Mouse (Mus musculus): Measurements from ENCODE around the gene Syngr2.
A peak's percentile ranks its signal among the peaks of the same experiment; 100 is the strongest.
"Not testable (repeated sequence)": the region's sequence is repeated elsewhere in the genome, so short reads cannot be mapped to it uniquely, and the experiment has no call there.

Syngr2 gene

DNA sequence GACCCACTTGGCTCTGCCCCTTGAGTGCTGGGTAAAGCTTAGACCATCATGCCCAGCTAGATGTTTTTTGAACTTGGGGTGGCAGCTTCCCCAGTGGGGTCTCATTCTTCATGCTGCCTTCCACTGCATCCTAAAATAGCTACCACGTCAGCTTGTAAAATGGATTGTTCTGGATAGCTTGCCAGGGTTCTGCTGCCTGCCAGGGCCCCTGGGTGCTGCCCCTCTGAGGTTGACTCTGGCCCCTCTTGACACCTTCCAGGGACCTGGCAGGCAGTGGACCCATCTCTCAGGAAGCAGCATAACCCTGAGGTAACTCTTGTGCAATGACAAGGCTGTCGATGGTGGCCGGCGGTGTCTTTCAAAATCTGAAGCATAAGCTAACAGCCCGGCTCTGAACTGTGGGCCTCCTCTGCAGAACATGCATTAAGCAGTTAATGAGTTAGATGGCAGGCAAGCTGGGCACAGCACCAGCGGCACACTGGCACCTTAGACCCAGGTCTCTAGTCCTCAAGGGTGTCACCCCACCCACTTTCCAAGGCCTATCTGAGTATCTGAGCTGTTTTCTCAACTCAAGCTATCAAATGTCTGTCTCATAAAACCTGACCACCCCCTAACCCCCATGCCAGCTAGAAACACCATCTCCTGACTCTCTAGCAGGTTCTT, 5.4 kb downstream of the Syngr2 start:
- no peak for DNase-seq

DNA sequence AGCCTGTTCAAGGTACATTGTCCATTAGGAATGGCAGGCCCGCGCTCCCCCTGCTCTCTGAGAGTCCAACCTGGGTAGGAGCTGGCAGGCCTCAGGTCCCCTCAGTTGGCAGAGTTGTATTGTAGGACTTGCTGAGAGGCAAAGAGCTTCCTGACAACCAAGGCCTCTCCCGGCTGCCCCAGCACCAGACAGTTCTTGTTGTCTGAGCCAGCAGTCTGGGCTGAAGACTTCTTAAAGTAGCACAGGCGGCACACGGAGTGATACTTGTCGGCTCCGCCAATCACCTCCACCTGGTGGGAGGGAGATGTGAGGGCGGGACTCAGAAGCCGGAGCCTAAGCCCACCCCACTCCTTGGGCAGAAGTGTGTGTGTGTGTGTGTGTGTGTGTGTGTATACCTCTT, 6.4 kb downstream of the Syngr2 start:
- DNase-seq: not testable (repeated sequence)

- no peak for DNase-seq
Observed at GRCm38 (mm10) chr11:117816389-117816996, 7.0 kb downstream of the Syngr2 start.

DNA sequence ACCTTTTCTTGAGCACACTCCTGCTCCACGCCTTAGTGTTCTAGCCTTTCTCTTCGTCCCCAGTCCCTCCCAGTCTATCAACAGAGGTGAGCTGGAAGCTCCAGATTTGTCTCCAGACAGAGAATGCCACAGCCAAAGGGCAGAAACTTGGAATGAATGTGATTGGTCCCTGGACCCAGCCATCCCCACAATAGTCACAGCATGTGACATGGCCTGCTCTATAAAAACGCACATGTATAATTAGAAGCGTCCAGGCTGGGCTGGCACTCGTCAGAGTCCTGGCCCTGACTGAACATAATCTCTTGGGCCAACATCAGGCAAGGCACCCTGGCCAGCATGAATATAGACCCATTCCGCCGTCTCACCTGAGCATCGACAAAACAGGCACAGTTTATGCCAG, 9.6 kb downstream of the Syngr2 start:
- no peak for DNase-seq

GRCm38 (mm10) chr11:117820173-117820572, 10.7 kb downstream of the Syngr2 start:
- no peak for DNase-seq

DNA sequence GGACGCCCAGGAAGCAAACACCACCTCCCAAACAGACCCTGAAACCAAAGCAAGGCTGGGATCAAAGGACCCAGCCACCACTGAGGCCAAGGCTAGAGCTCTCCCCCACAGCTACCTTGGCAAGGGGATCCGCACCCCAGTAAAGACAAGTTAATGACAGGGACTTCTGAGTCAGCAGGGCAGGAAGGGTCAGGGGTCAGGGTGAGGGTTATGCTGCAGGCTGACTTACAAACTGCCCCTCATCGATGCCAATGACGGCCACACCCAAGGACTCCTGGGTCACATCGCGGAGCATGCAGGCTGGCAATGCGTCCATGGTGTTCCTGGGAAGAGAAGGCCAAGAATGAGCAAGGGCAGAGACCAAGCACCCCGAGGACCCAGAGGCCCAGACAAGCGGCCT, 12.4 kb downstream of the Syngr2 start:
- no peak for DNase-seq

- no peak for DNase-seq
Observed at GRCm38 (mm10) chr11:117822728-117823241, 13.3 kb downstream of the Syngr2 start.

DNA sequence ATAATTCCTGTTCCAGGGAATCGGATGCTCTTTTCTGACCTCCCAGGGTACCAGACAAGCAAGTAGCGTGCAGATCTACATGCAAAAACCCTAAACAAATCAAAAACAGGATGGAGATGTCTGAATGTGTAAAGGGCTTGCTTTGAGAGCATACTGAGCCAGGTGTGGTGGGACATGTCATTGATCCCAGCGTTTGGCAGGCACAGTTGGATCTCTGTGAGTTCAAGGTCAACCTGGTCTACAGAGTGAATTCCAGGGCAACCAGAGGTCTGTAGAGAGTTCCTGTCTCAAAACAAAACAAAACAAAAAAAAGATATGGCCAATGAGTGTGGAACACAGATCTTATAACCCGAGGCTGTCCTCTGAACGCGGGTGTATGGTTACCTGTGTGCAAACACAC, 13.9 kb downstream of the Syngr2 start:
- no peak for DNase-seq

DNA sequence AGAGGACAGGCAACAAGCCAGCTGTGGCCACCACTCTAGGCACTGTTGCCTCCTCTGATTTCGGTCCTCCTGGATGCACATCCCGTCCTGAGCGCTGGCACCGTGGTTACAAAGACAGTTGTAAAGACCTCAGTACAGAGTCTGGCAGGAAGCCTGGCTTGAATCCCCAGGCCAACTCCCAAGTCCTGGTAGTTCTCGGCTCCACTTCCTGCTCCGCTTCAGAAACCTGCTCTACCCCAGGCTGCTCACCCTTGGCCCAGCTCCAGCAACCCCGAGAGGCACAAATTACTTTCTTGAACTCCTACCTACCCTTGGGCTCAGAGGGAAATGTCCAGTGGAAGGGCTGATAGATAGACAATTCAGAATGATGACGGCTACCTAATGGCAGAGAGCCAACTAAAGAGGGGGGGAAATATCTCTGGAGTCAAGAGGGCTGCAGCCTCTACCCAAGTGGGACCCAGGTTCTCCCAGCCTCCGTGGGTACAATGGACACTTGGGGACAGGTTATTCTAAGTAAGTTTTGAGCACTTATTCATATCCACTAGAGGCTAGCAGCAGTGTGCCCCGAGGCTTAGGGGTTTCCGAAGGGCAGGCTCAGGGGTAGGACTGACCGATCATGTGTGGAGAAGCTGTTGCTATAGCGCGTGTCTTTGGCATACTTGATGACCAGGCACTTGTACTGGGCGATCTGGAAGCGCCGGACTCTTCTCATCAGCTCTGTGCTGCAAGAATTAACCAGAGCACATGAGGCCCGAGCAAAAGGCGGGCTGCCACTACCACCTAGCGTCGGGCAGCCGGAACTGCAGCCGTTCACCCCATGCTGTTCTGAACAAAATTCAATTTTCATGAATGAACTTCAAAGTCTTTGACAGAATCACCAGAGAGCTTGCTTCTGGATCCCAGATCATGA, 14.8 kb downstream of the Syngr2 start:
- peak; percentile 77 to 79 for DNase-seq

DNA sequence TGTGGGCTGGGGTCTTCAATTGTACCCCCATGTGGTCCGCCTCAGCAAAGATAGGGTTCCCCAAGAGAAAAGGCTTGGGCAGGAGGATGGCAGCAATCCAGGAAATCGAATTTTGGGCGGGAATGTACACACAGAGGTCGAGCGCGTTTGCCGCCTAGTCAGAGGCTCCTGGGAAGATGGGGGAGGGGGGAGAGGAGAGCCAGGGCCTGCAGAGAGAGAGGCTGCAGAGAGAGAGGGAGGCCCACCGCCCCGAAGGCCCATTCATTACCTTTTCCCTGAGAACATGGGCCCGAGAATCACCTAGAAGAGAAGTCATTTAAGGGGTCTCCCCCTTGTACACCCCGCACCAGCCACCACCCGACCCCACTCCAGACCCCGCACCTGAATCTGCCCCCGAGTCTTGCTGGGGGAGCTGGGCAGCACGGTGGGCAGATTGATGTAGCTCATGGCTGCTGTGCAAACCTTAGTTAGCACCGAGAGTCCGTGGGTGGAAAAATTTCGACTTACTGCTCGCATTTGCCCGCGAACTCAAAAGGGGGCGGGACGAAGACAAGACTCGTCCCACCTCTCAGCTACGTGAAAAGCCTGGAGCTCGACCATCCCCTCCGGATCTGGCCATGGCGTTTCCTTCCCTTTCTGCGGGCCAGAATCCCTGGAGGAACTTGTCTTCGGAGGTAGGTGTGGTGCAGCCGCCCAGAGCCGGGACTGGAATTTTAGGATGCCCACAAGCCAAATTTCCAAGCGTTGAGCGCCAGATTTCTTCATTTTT, 16.0 kb downstream of the Syngr2 start, which contains the start of the genes Afmid and Tk1:
Gene Afmid (plus strand): TSS at position 592 of the 769 bp plus-strand sequence.
Gene Tk1 (minus strand): TSS at position 760 of the 769 bp plus-strand sequence.
- DNase-seq: peak; percentile 59 to 75

DNA sequence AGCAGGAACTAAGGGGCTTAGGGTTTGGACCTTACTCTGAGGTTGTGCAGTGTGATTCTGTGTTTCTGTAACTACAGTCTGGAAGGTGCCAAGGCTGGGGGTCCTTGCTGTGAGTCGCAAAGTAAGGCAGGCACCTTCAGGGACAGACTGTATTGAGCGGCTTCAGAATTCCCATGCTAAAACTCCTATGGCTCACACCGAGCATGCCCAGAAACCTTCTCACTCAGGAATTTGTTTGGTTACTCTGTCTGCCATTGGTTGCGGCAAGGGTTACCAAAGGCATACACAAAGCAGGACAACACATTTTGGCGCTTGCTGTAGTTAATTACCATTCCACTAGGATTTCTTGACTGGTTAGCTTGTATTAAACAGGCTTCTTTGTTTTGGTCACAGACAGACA, 16.7 kb downstream of the Syngr2 start:
- no peak for DNase-seq

DNA sequence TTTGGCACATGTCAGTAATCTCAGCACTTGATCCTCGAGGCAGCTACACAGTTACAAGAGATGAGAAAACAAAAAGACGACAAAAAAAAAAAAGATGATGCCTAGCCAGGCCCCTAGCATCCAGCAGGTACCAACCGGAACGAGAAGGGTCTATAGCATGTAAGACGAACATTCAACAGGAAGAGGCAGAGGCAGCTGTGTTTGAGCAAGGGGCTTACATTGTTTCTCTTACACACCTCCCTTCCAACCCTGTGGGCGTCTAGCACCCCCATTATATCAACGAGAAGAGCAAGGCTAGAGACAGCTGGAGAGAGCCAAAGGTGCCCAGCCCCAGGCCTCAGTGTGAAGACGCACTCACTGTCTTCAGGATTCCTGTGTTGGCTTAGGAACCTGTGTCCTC, 17.4 kb downstream of the Syngr2 start:
- no peak for DNase-seq

DNA sequence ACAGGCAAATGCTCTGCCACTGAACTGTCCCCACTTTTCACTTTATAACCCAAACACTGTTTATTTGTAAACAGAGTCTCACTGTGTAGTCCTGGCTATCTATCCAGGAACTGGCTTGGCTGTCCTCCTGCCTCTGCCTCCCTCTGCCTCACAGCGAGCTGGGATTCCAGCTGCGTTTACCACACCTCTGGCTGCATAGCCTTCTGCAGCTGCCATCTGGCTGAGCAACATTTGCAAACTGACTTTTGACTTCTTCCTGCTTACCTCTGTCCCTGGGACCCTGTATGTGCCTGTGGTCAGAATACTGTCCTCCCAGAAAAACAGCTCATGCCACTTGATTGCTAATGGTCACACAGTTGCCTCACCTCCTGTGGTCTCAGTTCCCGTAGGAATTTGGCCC, 17.9 kb downstream of the Syngr2 start:
- DNase-seq: peak; percentile 35 to 58

GRCm38 (mm10) chr11:117828149-117828887, 18.9 kb downstream of the Syngr2 start:
- peak; percentile 58 to 67 for DNase-seq

- no peak for DNase-seq
Observed at GRCm38 (mm10) chr11:117828888-117829604, 19.6 kb downstream of the Syngr2 start.

DNA sequence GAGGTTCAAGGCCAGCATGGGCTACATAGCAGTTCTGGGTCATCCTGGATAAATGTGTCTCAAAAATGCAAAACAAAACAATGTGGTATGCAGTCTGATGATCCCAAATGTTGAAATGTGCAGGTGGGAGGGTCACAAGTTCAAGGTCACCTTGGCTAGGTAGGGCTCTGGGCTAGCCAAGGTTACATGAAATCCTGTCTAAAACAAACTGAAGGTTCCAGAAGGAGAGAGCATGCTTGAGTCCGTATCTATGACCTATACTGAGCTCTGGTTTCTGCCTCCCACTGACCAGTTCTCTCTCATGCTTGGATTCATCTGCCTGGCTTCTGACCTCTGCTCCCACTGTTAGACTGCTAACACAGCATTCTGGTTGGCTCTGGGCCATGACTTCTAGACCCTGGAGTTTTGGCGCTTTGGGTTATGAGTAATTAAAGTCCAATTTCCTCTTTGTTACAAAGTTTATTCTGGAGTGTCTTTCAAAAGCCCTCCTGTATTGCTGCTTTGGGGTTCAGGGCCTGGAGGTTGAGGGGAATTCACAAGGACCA, 20.3 kb downstream of the Syngr2 start:
- no peak for DNase-seq

DNA sequence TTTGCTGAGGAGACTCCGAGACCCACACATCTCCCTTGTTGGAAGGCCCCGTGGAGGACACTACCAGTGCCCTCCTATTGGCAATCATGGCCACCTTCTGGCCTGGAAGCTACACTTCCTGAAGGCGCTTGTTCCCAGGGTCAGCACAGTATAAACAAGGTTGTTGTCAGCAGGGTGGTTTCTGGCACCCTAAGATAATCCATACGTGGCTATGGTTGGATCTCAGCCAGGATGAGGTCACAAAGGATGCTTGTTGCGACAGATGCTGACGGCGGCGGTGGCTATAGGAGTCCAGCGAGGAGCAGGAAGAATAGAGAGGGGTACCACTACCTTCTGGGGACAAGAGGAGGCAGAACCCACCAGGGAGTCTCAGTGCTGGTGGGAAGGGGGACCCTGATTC, 20.9 kb downstream of the Syngr2 start:
- no peak for DNase-seq

DNA sequence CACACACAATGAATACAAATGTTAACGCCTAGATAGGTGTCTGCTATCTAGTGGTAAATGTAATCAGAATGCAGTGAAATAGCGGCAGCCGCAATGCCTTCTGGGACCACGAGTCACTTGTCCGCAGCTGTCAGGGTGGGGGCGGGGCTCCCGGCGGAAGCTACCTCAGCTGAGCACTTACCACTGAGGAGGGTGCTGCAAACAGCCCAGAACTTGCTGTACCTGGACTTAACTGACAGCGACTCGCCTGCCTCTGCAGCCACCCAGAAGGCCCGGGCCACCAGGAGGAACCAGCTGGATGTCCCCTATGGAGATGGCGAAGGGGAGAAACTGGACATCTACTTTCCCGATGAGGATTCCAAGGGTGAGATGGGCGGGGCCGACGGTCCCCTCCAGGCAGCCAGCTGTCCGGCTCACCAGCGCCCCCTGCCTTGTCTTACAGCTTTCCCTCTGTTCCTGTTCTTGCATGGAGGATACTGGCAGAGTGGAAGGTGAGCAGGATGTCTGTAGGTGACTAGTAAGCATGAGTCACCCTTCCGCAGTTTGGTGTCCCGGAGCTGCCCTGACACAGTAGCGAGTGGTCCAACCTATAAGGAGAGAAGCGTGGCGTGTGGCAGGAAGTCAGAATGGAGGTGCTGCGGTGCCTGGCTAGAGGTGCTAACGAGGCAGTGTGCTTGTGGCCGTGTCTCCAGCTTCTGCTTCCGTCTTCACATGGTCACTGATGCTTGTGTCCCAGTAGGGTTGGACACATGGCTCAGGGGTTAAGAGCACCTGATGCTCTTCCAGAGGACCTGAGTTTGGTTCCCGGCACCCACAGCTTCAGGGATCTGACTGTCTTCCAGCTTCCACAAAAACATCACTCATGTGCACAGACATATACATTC, 22.9 kb downstream of the Syngr2 start:
- DNase-seq: peak; percentile 92 to 95

DNA sequence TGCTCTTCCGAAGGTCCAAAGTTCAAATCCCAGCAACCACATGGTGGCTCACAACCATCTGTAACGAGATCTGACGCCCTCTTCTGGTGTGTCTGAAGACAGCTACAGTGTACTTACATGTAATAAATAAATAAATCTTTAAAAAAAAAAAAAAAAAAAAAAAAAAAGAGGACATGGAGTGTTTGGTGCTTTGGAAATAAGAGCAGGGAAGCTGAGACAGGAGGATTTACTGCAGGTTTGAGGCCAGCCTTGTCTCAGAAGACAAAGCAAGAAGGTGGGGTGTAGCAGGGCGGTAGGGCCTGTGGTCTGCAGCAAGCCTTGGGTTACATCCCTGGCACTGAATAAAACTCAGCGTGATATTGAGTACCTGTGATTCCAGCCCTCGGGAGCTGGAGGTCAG, 24.0 kb downstream of the Syngr2 start:
- DNase-seq: not testable (repeated sequence)

DNA sequence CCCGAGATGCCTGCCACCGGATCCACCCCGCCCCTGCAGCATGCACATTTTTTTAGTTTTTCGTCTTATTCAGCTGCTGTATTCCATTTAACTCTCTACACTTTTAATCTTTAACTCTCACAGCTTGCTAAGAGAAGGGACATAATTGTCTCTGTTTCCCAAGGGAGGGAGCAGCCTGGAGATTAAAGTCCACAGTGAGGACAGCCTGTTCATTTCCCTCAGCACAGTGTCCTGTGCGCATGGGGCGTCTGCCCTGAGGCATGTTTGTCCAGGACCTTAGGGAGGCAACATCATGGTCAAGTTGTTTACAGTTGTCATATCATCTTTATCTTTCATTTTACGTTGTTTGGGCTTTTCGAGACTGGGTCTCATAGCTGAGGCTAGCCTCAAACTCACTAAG, 24.6 kb downstream of the Syngr2 start:
- DNase-seq: no peak

Data from thymus, postnatal 36 days (tissue).